Mouse (Mus musculus) urinary bladder, postnatal 36 days (tissue): ENCODE data around the gene Gnao1.

Source experiments
- DNase-seq, 2 experiments: peaks; one replicate each; pipeline ENCODE4 v3.0.0; 2022; ENCODE audit warnings: low spot score in 2 of 2, mixed read lengths in 1 of 2

The Gnao1 gene

GRCm38 (mm10) chr8:93809686-93810027 is at the start of gene Gnao1:
Gnao1 (plus strand) TSS chr8:93809966.
- DNase-seq = peak in 1 of 2 experiments; percentile 4

- no peak for DNase-seq
Observed at GRCm38 (mm10) chr8:93777605-93778004, 32.2 kb upstream of the Gnao1 start.

GRCm38 (mm10) chr8:93809226-93809625 is 540 bp upstream of the Gnao1 start:
- no peak for DNase-seq

GRCm38 (mm10) chr8:93810028-93810858 is 477 bp downstream of the Gnao1 start:
- peak; percentile 47 to 76 for DNase-seq

GRCm38 (mm10) chr8:93810859-93811602 is 1.3 kb downstream of the Gnao1 start:
- DNase-seq = no peak

GRCm38 (mm10) chr8:93811719-93812475 is 2.1 kb downstream of the Gnao1 start:
- DNase-seq = no peak

- no peak for DNase-seq
Observed at GRCm38 (mm10) chr8:93812566-93813404, 3.0 kb downstream of the Gnao1 start.

- DNase-seq = peak; percentile 70 to 84
Observed at GRCm38 (mm10) chr8:93813405-93813761, 3.6 kb downstream of the Gnao1 start.

GRCm38 (mm10) chr8:93814266-93814665 is 4.5 kb downstream of the Gnao1 start:
- DNase-seq = no peak

- no peak for DNase-seq
Observed at GRCm38 (mm10) chr8:93816226-93816625, 6.5 kb downstream of the Gnao1 start.

GRCm38 (mm10) chr8:93817366-93817765 is 7.6 kb downstream of the Gnao1 start:
- no peak for DNase-seq

GRCm38 (mm10) chr8:93819929-93820328 is 10.2 kb downstream of the Gnao1 start:
- DNase-seq = no peak

GRCm38 (mm10) chr8:93821327-93821726 is 11.6 kb downstream of the Gnao1 start:
- no peak for DNase-seq

GRCm38 (mm10) chr8:93825317-93825716 is 15.6 kb downstream of the Gnao1 start:
- DNase-seq = no peak

GRCm38 (mm10) chr8:93830626-93831025 is 20.9 kb downstream of the Gnao1 start:
- DNase-seq = no peak

- no peak for DNase-seq
Observed at GRCm38 (mm10) chr8:93835771-93836170, 26.0 kb downstream of the Gnao1 start.

GRCm38 (mm10) chr8:93839113-93839512 is 29.3 kb downstream of the Gnao1 start:
- no peak for DNase-seq

- no peak for DNase-seq
Observed at GRCm38 (mm10) chr8:93840486-93840885, 30.7 kb downstream of the Gnao1 start.

GRCm38 (mm10) chr8:93840956-93841752 is 31.4 kb downstream of the Gnao1 start:
- DNase-seq = peak in 1 of 2 experiments; percentile 57

GRCm38 (mm10) chr8:93842574-93842973 is 32.8 kb downstream of the Gnao1 start:
- DNase-seq = no peak
